Mouse (Mus musculus) midbrain, postnatal 0 days (tissue): ENCODE measurements around the gene Cfap61. TPM values are rescaled to one million over a fixed set of nuclear protein-coding genes. Genes with fewer than 3 reads are reported as not detected.

Experiments
- ATAC-seq: fragments of 200-750 bp; cut with Nextera tagmentation; 2 replicates; pipeline ENCODE4 v1.8.0; 2017; ENCODE audit warnings: moderate number of reproducible peaks, mild to moderate bottlenecking, moderate TSS enrichment, moderate library complexity; ENCODE audit not compliant: low FRiP score
- DNase-seq: peaks from one replicate; pipeline ENCODE4 v3.0.0-alpha.2; 2015; ENCODE audit warnings: low spot score
- H3K27ac ChIP-seq: fragments of 300-500 bp; sonication (generic); 2 replicates; pipeline ENCODE4 v1.5.1; 2014; ENCODE audit warnings: low read depth, mild to moderate bottlenecking, low read length, mixed read lengths
- H3K27me3 ChIP-seq: fragments of 300-500 bp; sonication (generic); 2 replicates; pipeline ENCODE4 v1.6.1; 2014; ENCODE audit warnings: low read length, control low read depth, mixed read lengths; ENCODE audit not compliant: insufficient read depth
- H3K36me3 ChIP-seq: fragments of 300-500 bp; sonication (generic); 2 replicates; pipeline ENCODE4 v1.6.1; 2014; ENCODE audit warnings: low read length, control low read depth, mixed read lengths; ENCODE audit not compliant: insufficient read depth
- H3K4me1 ChIP-seq: fragments of 300-500 bp; sonication (generic); 2 replicates; pipeline ENCODE4 v1.6.1; 2014; ENCODE audit warnings: mild to moderate bottlenecking, control low read depth, antibody characterized with exemption, low read length, mixed read lengths; ENCODE audit not compliant: insufficient read depth
- H3K4me2 ChIP-seq: fragments of 300-500 bp; sonication (generic); 2 replicates; pipeline ENCODE4 v1.6.1; 2014; ENCODE audit warnings: low read depth, mild to moderate bottlenecking, low read length, mixed read lengths; ENCODE audit not compliant: poor library complexity, severe bottlenecking
- H3K4me3 ChIP-seq: fragments of 300-500 bp; sonication (generic); 2 replicates; pipeline ENCODE4 v1.5.1; 2014; ENCODE audit warnings: low read depth, mild to moderate bottlenecking, low read length, moderate library complexity
- H3K9ac ChIP-seq: fragments of 300-500 bp; sonication (generic); replicated peaks from 2 replicates; pipeline ENCODE4 v1.6.1; 2014; ENCODE audit warnings: mild to moderate bottlenecking, low read length, moderate library complexity, mixed read lengths; ENCODE audit not compliant: poor library complexity, severe bottlenecking
- H3K9me3 ChIP-seq: fragments of 300-500 bp; sonication (generic); 2 replicates; pipeline ENCODE4 v1.6.1; 2016; ENCODE audit warnings: low read length, control low read depth
- CTCF ChIP-seq: IDR thresholded peaks from 2 replicates; pipeline ENCODE4 v1.5.1; 2016; ENCODE audit warnings: antibody characterized with exemption, mild to moderate bottlenecking
- WGBS: fragments of 180-500 bp; shearing (Covaris S2); extraction: QIAGEN DNeasy Blood & Tissue Kit; methylation state at CpG from one replicate; pipeline ENCODE4 v1.1.7; 2014; 5-methylcytosine and 5-hydroxymethylcytosine counted together
- polyA plus RNA-seq: library from polyadenylated mRNA; unstranded; fragments of >200 nt; fragmentation: Nextera tagmentation; extraction: Ambion mirVana; gene quantifications from 2 replicates; pipeline ENCODE4 v1.2.1, GENCODE M21; 2015
- total RNA-seq: library from RNA; depleted of rRNA; stranded (reverse); fragments of >200 nt; gene quantifications from 2 replicates; pipeline ENCODE4 v1.2.3, GENCODE M21; 2014

The Cfap61 gene
- total and polyA plus RNA-seq, 2 experiments from 2014 or later = 2.5 to 3.7 TPM

GRCm38 (mm10) chr2:145957450-145957849 is 22.9 kb downstream of the Cfap61 start:
- no peak overlapping the region for H3K4me2 ChIP-seq

GRCm38 (mm10) chr2:145958097-145958496 is 23.5 kb downstream of the Cfap61 start:
- H3K36me3 ChIP-seq = no peaks in the 10 kb centered on the region
- ATAC-seq (no peak), DNase-seq (no peak)
- no peak for TF ChIP-seq CTCF
- no peaks in the 10 kb centered on the region for H3K27me3 ChIP-seq
- no peak overlapping the region for H3K4me2 ChIP-seq
- no peaks in the 10 kb centered on the region for H3K9me3 ChIP-seq
- no peak overlapping the region for H3K4me3 ChIP-seq
- no peak overlapping the region for H3K27ac ChIP-seq
- no peaks in the 10 kb centered on the region for H3K4me1 ChIP-seq
- WGBS = 78% methylated on average over 6 of the region's 6 CpGs
- no peak overlapping the region for H3K9ac ChIP-seq

More at GRCm38 (mm10) chr2:145957450-145957849, 22.9 kb downstream of the Cfap61 start:
- H3K9me3 ChIP-seq = no peaks in the 10 kb centered on the region
- H3K4me1 ChIP-seq = no peaks in the 10 kb centered on the region
- peak; percentile 93 for TF ChIP-seq CTCF
- H3K4me3 ChIP-seq = no peak overlapping the region
- 10% methylated on average over 4 of the region's 4 CpGs for WGBS
- no peaks in the 10 kb centered on the region for H3K27me3 ChIP-seq
- no peak overlapping the region for H3K27ac ChIP-seq
- no peak overlapping the region for H3K9ac ChIP-seq
- H3K36me3 ChIP-seq = no peaks in the 10 kb centered on the region
- ATAC-seq = no peak
- DNase-seq = peak; percentile 81

- Histone ChIP-seq H3K9ac (no peak overlapping the region), H3K4me2 (no peak overlapping the region), H3K9me3 (no peaks in the 10 kb centered on the region), H3K27ac (no peak overlapping the region), H3K36me3 (no peaks in the 10 kb centered on the region), H3K27me3 (no peaks in the 10 kb centered on the region), H3K4me3 (no peak overlapping the region), H3K4me1 (no peaks in the 10 kb centered on the region)
- DNase-seq (no peak), ATAC-seq (no peak)
- WGBS = 64% methylated on average over 7 of the region's 7 CpGs
- no peak for TF ChIP-seq CTCF
Measured at GRCm38 (mm10) chr2:145958551-145958950, 24.0 kb downstream of the Cfap61 start.

GRCm38 (mm10) chr2:145961861-145962260 is 27.3 kb downstream of the Cfap61 start:
- Histone ChIP-seq H3K36me3 (no peaks in the 10 kb centered on the region), H3K4me2 (no peak overlapping the region), H3K27ac (no peak overlapping the region), H3K9ac (no peak overlapping the region), H3K4me1 (no peaks in the 10 kb centered on the region), H3K27me3 (no peaks in the 10 kb centered on the region), H3K4me3 (no peak overlapping the region), H3K9me3 (no peaks in the 10 kb centered on the region)
- 65% methylated on average over 5 of the region's 5 CpGs for WGBS
- DNase-seq (peak; percentile 41), ATAC-seq (no peak)
- TF ChIP-seq CTCF = no peak

- Histone ChIP-seq H3K9me3 (no peaks in the 10 kb centered on the region), H3K4me1 (no peaks in the 10 kb centered on the region), H3K36me3 (no peaks in the 10 kb centered on the region), H3K27ac (no peak overlapping the region), H3K4me3 (no peak overlapping the region), H3K4me2 (no peak overlapping the region), H3K9ac (no peak overlapping the region), H3K27me3 (no peaks in the 10 kb centered on the region)
- DNase-seq (peak; percentile 83), ATAC-seq (no peak)
- no peak for TF ChIP-seq CTCF
- WGBS = 86% methylated on average over 12 of the region's 12 CpGs
Measured at GRCm38 (mm10) chr2:145970751-145971150, 36.2 kb downstream of the Cfap61 start.

GRCm38 (mm10) chr2:145971237-145972010 is 36.8 kb downstream of the Cfap61 start:
- Histone ChIP-seq H3K27me3 (no peaks in the 10 kb centered on the region), H3K9me3 (no peaks in the 10 kb centered on the region), H3K36me3 (no peaks in the 10 kb centered on the region), H3K9ac (no peak overlapping the region), H3K4me2 (no peak overlapping the region), H3K27ac (no peak overlapping the region), H3K4me1 (no peaks in the 10 kb centered on the region), H3K4me3 (no peak overlapping the region)
- no peak for TF ChIP-seq CTCF
- ATAC-seq (no peak), DNase-seq (peak; percentile 89)
- WGBS = 85% methylated on average over 20 of the region's 20 CpGs
